Mouse (Mus musculus): Measurements from ENCODE around the gene Pank3. TPM values are rescaled to one million over a fixed set of nuclear protein-coding genes. Genes with fewer than 3 reads are reported as not detected.

Gene Pank3
- total RNA-seq, 2 experiments from 2014 or later, result 18.3 to 20.5 TPM

- no peak for TF ChIP-seq CTCF (IDR thresholded peaks at IDR 0.05)
- no peak overlapping the region for H3K27ac ChIP-seq
- no peak overlapping the region for H3K4me3 ChIP-seq
- DNase-seq, result no peak
- intact Hi-C loops (cut with DNase I), result no loop called here
Measured at GRCm38 (mm10) chr11:35755546-35755945, 13.7 kb upstream of the Pank3 start.

DNA sequence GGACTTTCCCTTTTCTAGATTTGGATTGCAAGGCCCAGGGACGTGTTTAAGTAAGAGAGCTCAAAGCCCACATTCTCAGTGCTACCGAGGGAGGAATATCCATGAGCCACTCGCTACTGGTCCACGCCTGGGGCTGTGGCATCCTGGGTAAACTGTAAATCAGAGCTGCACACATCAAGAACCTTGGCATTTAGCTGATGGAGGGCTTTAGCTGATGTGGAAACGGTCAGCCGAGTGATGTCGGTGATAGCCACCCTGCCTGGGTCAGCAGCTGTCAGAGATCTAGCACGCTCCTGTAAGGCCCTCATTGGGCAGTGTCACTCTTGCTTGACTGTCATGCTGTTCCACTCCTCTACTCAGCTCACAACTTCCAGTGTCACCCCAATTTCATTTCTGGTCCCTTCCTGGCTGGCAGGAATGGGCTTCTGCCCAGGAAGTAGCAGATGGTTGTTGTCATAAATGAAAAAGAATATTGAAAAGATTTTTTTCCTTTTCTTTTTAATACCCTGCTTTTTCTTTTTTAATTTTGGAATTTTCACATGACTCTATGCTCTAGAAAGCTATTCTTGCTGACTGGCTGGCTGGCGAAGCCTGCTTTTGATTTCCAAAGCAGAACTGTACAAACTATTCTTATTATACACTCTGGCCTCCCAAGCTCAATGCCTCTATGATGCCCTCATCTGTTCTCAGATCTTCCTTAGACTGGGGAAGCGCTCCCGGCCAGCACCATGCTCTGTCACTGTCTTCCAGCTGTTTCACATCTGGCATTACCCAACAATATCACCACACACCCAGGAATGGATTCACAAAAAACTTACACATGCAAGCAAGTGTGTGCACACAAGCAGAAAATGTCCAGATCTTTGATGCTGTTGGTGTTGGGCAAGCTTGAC, 12.6 kb upstream of the Pank3 start:
- Histone ChIP-seq H3K4me3 (no peak overlapping the region), H3K27ac (no peak overlapping the region)
- no peak for DNase-seq
- no peak for TF ChIP-seq CTCF (IDR thresholded peaks at IDR 0.05)
- intact Hi-C loops (cut with DNase I), result no loop called here

DNA sequence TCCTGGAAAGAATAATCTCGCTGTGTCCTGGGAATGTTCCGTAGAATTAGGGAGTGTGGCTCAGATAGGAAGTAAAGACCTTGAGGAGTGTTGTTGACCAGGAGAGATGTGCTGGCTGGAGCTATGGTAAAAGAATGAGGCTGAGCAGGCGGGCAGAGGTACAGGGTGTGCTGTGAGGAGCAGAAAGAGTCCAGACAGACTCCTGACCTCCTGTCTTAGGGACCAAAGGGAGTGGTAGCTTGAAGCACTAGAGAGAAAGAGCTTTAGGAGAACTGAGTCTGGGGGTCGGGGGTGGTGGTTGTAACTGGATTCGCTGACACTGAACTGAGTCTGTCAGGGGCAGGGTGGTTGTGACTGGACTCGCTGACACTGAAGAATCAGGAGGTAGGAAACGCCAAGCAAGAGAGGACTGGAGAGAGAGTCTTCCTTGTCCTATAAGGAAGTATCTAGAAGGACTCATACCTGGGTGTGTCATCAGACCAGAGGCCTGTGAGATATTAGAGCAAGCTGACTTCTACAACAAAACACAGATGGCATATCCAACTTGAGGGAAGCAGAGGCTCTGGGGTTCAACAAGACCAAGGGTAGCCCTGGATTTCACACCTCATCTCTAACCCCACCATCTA, 9.2 kb upstream of the Pank3 start:
- intact Hi-C loops (cut with DNase I), result no loop called here
- Histone ChIP-seq H3K27ac (no peak overlapping the region), H3K4me3 (no peak overlapping the region)
- DNase-seq, result no peak
- no peak for TF ChIP-seq CTCF (IDR thresholded peaks at IDR 0.05)

DNA sequence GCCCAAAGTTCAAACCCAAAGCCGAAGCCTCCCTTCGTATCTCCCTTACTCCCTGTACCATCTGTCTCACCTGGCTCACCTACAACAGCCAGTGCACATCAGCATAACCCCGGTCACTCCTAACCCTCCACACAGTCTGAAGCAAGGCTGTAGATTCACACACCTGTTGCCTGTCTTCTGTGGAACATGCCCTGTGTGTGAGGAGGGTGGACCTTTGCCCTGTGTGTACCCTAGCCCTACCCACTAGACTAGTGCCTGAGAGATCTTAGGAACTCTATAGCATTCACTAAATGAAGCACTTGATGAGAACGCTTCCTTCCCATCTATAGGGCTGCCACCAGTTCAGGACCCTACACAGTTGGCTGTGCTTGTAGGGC, 8.7 kb upstream of the Pank3 start:
- no peak for TF ChIP-seq CTCF (IDR thresholded peaks at IDR 0.05)
- Histone ChIP-seq H3K4me3 (no peak overlapping the region), H3K27ac (no peak overlapping the region)
- intact Hi-C loops (cut with DNase I), result no loop called here
- no peak for DNase-seq

- intact Hi-C loops (cut with DNase I), result loop anchor here (5.0 kb wide), 1 partner anchor 65 kb away; the partner anchor contains the start of gene Rars
- no peak for DNase-seq
- H3K27ac ChIP-seq, result no peak overlapping the region
- TF ChIP-seq CTCF (IDR thresholded peaks at IDR 0.05), result no peak
- no peak overlapping the region for H3K4me3 ChIP-seq
Measured at GRCm38 (mm10) chr11:35766845-35767244, 2.4 kb upstream of the Pank3 start.

GRCm38 (mm10) chr11:35769746-35770437, 608 bp downstream of the Pank3 start:
- peak overlapping the region; percentile 96 for H3K4me3 ChIP-seq
- H3K27ac ChIP-seq, result peak overlapping the region; percentile 97
- intact Hi-C loops (cut with DNase I), result loop anchor here (5.0 kb wide), 1 partner anchor 62 kb away; the partner anchor contains the start of gene Rars
- no peak for TF ChIP-seq CTCF (IDR thresholded peaks at IDR 0.05)
- DNase-seq, result peak; percentile 89

DNA sequence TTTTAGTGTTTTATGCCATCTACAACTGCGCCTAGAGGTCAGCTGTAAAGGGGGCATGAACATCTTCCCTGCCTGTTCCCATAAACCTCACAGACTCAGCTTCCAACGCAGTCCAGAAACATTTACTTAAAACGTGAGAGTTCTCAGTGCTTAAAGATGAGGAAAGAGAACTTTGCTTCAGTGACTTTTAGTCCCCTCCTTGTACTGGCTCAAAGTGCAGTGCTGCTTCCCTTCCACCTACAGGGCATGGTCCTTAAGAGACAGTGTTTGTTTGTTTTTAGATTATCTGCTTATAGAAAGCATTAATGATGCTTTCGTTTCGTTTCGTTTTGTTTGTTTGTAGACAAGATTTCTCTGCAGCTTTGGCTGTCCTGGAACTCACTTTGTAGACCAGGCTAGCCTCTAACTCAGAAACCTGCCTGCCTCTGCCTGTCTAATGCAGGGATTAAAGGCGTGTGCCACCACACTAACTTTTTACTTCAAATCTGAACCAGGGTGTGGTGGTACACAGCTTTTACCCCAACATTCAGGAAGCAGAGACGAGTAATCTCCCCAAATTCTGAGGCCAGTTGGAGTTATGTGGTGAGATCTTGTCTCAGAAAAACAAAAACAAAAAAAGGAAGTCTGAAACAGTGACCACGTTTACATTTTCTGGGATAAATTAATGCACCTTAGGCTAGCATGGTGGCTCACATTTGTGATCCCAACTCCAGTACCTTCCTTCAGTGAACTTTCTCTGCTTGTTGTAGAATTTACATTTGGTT, 1.6 kb downstream of the Pank3 start:
- no peak for DNase-seq
- no peak for TF ChIP-seq CTCF (IDR thresholded peaks at IDR 0.05)
- H3K4me3 ChIP-seq, result peak overlapping the region; percentile 96
- intact Hi-C loops (cut with DNase I), result no loop called here
- H3K27ac ChIP-seq, result 0 out of 2 replicates have a peak overlapping the region, but pooled peaks have one; percentile 97

DNA sequence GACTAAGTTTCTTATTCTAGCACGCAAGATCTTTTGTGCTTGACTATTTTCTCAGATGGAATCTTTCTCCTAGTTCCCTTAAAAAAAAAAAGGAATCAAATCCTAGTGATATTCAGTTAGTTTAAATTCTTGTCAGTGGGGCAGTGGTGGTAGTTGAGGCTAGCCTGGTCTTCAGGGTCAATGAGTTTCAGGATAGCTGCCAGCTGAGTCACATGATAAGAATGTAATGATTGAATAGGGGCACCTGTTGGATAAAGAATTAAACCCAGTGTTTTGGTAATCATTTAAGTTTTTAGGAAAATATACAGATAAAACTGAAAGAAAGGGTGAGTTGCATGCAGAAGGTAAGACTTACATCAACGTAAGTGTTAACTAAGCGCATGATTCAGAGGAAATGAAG, 6.3 kb downstream of the Pank3 start:
- no peak for DNase-seq
- intact Hi-C loops (cut with DNase I), result no loop called here
- TF ChIP-seq CTCF (IDR thresholded peaks at IDR 0.05), result no peak

GRCm38 (mm10) chr11:35776452-35776851, 7.2 kb downstream of the Pank3 start:
- Histone ChIP-seq H3K4me3 (no peak overlapping the region), H3K27ac (no peak overlapping the region)
- no peak for DNase-seq
- TF ChIP-seq CTCF (IDR thresholded peaks at IDR 0.05), result no peak
- intact Hi-C loops (cut with DNase I), result no loop called here

More for the DNA sequence above, 6.3 kb downstream of the Pank3 start:
- no peak overlapping the region for H3K27ac ChIP-seq
- H3K4me3 ChIP-seq, result no peak overlapping the region

- no peak for DNase-seq
- peak; percentile 39 for TF ChIP-seq CTCF (IDR thresholded peaks at IDR 0.05)
- Histone ChIP-seq H3K4me3 (no peak overlapping the region), H3K27ac (no peak overlapping the region)
- intact Hi-C loops (cut with DNase I), result loop anchor here (5.0 kb wide), 1 partner anchor 37 kb away; no protein-coding TSS in a partner anchor
Measured at GRCm38 (mm10) chr11:35780336-35780735, 11.1 kb downstream of the Pank3 start.

DNA sequence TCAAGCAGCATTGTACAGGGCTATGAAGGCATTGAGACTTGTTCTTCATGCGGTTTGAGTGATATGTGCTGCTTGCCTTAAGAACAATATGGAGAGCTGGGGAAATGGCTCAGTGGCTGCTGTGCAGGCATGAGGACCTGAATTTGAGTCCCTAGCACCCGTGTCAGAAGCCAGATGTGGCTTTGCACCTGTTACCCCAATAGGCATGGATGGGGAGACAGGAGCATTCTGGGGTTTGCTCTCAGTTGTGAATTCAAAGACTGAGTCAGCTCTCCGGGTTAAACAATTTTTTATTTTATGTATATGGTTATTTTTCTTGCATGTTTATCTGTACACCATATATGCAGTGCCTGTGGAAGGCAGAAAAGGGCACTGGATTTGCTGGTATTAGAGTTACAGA, 13.2 kb downstream of the Pank3 start:
- no peak for DNase-seq
- no peak overlapping the region for H3K27ac ChIP-seq
- no peak for TF ChIP-seq CTCF (IDR thresholded peaks at IDR 0.05)
- intact Hi-C loops (cut with DNase I), result loop anchor here (5.0 kb wide), 1 partner anchor 35 kb away; no protein-coding TSS in a partner anchor
- no peak overlapping the region for H3K4me3 ChIP-seq

DNA sequence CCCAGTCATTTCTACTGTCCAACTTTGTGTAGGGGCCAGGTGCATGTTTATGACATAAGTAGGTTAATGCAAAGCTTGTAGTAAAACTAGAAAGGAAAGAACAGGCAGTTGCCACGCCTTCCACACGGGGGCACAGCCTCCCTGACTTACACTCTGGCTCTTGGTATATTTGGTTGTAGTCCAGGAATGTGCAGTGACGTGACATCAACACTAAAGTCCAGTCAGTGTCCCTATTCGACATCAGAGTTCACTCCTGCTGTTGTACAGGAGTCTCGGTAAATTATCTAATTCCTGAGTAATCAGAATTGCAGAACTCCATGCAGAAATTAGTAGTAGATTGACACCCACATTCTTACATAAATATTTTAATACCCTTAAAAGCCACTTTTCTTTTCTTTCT, 13.8 kb downstream of the Pank3 start:
- intact Hi-C loops (cut with DNase I), result loop anchor here (5.0 kb wide), 1 partner anchor 34 kb away; no protein-coding TSS in a partner anchor
- DNase-seq, result no peak
- TF ChIP-seq CTCF (IDR thresholded peaks at IDR 0.05), result peak; percentile 8; the same call in 1 of the 2 replicates
- H3K27ac ChIP-seq, result no peak overlapping the region
- no peak overlapping the region for H3K4me3 ChIP-seq

All from gastrocnemius, adult 2 months (tissue).